Mouse (Mus musculus) bone marrow, adult 2 months (tissue): ENCODE measurements around the gene Lnx1.

Source experiments
- CTCF ChIP-seq: fragments of 200-500 bp; IDR thresholded peaks from 2 replicates; pipeline ENCODE4 v1.5.1; 2011; ENCODE audit warnings: low read length, control low read depth; ENCODE audit not compliant: control insufficient read depth, insufficient read depth
- POLR2A ChIP-seq: fragments of 200-500 bp; IDR thresholded peaks from 2 replicates; pipeline ENCODE4 v1.6.1; 2011; ENCODE audit warnings: low read depth, mild to moderate bottlenecking, control low read depth, low read length, borderline replicate concordance; ENCODE audit not compliant: control insufficient read depth

DNA sequence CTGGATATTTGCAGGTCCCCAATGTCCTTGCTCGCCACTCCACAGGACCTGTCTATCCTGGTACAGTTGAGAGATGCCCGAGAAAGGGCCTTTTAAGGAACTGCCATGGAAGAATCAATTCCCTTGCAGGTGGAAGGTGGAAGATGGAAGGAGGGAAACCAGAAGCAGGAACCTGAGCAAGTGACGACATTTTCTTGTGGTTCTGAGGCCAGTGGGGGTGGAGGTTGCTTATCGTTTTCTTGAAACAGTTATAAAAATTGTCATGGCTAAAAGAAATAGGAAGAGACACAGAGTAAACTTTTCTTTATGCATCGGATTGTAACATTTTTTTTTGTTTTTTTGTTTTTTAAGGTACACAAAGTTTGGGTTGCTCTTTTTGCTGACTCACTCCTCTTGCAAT lies 46.3 kb downstream of the Lnx1 start:
- TF ChIP-seq POLR2A (no peak), CTCF (no peak)
